Mouse (Mus musculus): Measurements from ENCODE around the gene Gpsm3. TPM values are rescaled to one million over a fixed set of nuclear protein-coding genes. Genes with fewer than 3 reads are reported as not detected.

Gene Gpsm3
- polyA plus RNA-seq, 1 experiment from 2014 or later: 3.4 TPM

DNA sequence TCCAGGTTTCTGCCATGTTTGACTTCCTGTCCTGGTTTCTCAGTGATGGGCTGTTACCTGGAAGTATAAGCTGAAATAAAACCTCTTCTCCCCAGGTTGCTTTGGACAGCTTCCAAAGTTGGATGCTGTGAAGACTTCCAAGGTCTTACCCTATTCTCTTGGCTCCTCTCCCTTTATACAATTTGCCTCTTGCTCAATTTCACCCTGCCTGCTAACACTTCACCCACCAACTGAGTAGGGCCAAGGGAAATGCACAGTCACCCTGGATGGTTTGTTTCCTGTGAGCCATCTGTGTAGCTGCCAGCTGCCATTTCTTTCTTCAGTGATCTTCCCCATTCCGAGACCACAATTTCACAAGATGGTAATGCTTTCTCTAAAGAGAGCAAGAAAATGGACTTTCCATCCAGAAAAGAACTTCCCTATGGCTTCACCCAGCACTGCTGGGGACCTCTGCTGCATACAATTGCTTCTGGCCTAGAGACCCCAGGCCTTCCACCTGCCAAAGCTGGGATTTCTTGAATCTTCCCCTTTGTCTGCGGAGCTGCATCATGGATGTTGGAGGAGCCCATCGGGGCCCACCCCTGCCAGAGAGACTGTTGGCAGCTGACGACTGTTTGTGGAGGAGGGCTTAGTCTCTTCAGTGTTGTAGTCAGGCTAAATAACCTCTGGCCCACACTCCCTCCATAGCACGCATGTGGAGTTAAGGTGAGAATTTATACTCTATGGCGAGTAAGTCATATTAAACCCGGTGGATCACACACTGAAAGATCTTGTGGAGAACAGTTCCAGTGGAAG is 50.1 kb downstream of the Gpsm3 start:
- Histone ChIP-seq H3K9ac (replicated peaks) (0 out of 2 replicates have a peak overlapping the region, but pooled peaks have one; percentile 34), H3K36me3 (no peaks in the 10 kb centered on the region), H3K27ac (0 out of 2 replicates have a peak overlapping the region, but pooled peaks have one; percentile 12), H3K4me3 (replicated peaks) (no peak overlapping the region), H3K4me2 (replicated peaks) (no peak overlapping the region), H3K4me1 (replicated peaks) (peaks cover 17% of the 10 kb centered on the region), H3K27me3 (no peaks in the 10 kb centered on the region; the same call in 1 of the 2 replicates), H3K9me3 (no peaks in the 10 kb centered on the region)
- WGBS: 84% methylated on average over 7 of the region's 7 CpGs
- no peak for ATAC-seq

DNA sequence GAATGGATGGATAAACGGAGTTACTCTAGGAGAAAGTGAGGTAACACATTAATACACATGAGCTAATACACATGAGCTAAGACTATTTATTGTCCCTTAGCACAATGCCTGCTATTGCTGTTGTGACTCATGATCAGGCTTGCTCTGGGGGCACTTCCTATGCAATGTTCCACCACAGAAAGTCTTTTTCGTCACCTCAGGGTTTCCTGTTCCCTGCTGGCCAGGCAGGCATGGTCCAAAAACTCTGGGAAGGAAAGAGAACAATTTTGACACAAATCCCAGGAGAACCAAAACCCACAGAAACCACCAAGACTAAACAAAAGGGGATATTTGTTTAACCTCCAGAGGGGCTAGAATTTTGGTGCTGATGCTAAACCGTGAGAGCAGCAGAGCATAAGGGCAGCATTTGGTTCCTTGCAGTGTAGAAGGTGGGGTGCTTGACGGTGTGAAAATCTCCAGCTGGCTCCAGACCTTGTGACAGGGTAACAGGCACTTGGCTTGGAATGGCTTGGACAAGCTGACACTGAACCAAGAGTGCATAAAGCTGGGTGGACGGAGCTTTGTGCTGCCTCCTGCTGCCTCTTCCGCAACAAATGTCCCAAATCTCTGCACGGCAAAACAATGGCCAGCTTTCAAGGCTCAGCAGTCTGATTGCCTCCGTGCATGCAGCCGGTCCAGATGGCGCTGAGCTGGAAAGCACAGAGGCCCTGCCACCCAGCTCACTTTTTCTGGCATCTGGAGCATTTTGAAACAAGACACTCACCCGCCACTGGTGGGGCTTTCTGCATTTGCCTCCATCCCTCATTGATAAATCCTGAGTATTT is 51.4 kb downstream of the Gpsm3 start:
- 11% methylated on average over 11 of the region's 11 CpGs for WGBS
- H3K4me1 ChIP-seq (replicated peaks): peaks cover 29% of the 10 kb centered on the region
- peak overlapping the region; percentile 82 for H3K27ac ChIP-seq
- no peaks in the 10 kb centered on the region for H3K9me3 ChIP-seq
- no peaks in the 10 kb centered on the region for H3K36me3 ChIP-seq
- peak; percentile 32; the same call in 1 of the 2 replicates for ATAC-seq
- no peaks in the 10 kb centered on the region; the same call in 1 of the 2 replicates for H3K27me3 ChIP-seq
- H3K4me3 ChIP-seq (replicated peaks): no peak overlapping the region
- no peak overlapping the region for H3K4me2 ChIP-seq (replicated peaks)
- H3K9ac ChIP-seq (replicated peaks): peak overlapping the region; percentile 34

Other genes starting within 250 kb of the Gpsm3 start
- gene Btnl2, start 235.0 kb upstream of the Gpsm3 start, polyA plus RNA-seq (2015; fragmentation: Nextera tagmentation; extraction: Ambion mirVana): not detected in 2 replicates
- gene Btnl1, start 212.7 kb upstream of the Gpsm3 start, polyA plus RNA-seq (2015; fragmentation: Nextera tagmentation; extraction: Ambion mirVana): not detected in 2 replicates
- 4.6 and 5.6 TPM in 2 replicates for gene BC051142, start 191.0 kb upstream of the Gpsm3 start, polyA plus RNA-seq (2015; fragmentation: Nextera tagmentation; extraction: Ambion mirVana)
- not detected in 2 replicates for gene Btnl4, start 112.5 kb upstream of the Gpsm3 start, polyA plus RNA-seq (2015; fragmentation: Nextera tagmentation; extraction: Ambion mirVana)
- not detected in 2 replicates for gene Btnl6, start 72.5 kb upstream of the Gpsm3 start, polyA plus RNA-seq (2015; fragmentation: Nextera tagmentation; extraction: Ambion mirVana)
- 8.9 and 9.1 TPM in 2 replicates for gene Notch4, start 25.5 kb upstream of the Gpsm3 start, polyA plus RNA-seq (2015; fragmentation: Nextera tagmentation; extraction: Ambion mirVana)
- gene Pbx2, start 1.5 kb downstream of the Gpsm3 start, polyA plus RNA-seq (2015; fragmentation: Nextera tagmentation; extraction: Ambion mirVana): 13.3 and 15.3 TPM in 2 replicates
- 1.5 and 2.2 TPM in 2 replicates for gene Ager, start 8.1 kb downstream of the Gpsm3 start, polyA plus RNA-seq (2015; fragmentation: Nextera tagmentation; extraction: Ambion mirVana)
- 324 and 337 TPM in 2 replicates for gene Rnf5, start 13.9 kb downstream of the Gpsm3 start, polyA plus RNA-seq (2015; fragmentation: Nextera tagmentation; extraction: Ambion mirVana)
- gene Agpat1, start 14.5 kb downstream of the Gpsm3 start, polyA plus RNA-seq (2015; fragmentation: Nextera tagmentation; extraction: Ambion mirVana): 86.0 and 100 TPM in 2 replicates
- 6.8 and 8.6 TPM in 2 replicates for gene Egfl8, start 26.2 kb downstream of the Gpsm3 start, polyA plus RNA-seq (2015; fragmentation: Nextera tagmentation; extraction: Ambion mirVana)
- 22.3 and 23.3 TPM in 2 replicates for gene Ppt2, start 38.7 kb downstream of the Gpsm3 start, polyA plus RNA-seq (2015; fragmentation: Nextera tagmentation; extraction: Ambion mirVana)
- gene Prrt1, start 39.7 kb downstream of the Gpsm3 start, polyA plus RNA-seq (2015; fragmentation: Nextera tagmentation; extraction: Ambion mirVana): 7.4 and 7.5 TPM in 2 replicates
- gene Fkbpl, start 55.0 kb downstream of the Gpsm3 start, polyA plus RNA-seq (2015; fragmentation: Nextera tagmentation; extraction: Ambion mirVana): 17.0 and 18.9 TPM in 2 replicates
- 118 and 122 TPM in 2 replicates for gene Atf6b, start 57.3 kb downstream of the Gpsm3 start, polyA plus RNA-seq (2015; fragmentation: Nextera tagmentation; extraction: Ambion mirVana)
- gene Tnxb, start 80.7 kb downstream of the Gpsm3 start, polyA plus RNA-seq (2015; fragmentation: Nextera tagmentation; extraction: Ambion mirVana): 0.08 and 0.10 TPM in 2 replicates
- not detected in 2 replicates for gene C4b, start 154.1 kb downstream of the Gpsm3 start, polyA plus RNA-seq (2015; fragmentation: Nextera tagmentation; extraction: Ambion mirVana)
- gene Cyp21a1, start 214.8 kb downstream of the Gpsm3 start, polyA plus RNA-seq (2015; fragmentation: Nextera tagmentation; extraction: Ambion mirVana): not detected in 2 replicates
- gene Stk19, start 247.1 kb downstream of the Gpsm3 start, polyA plus RNA-seq (2015; fragmentation: Nextera tagmentation; extraction: Ambion mirVana): 38.5 and 40.5 TPM in 2 replicates
- gene Dxo, start 247.2 kb downstream of the Gpsm3 start, polyA plus RNA-seq (2015; fragmentation: Nextera tagmentation; extraction: Ambion mirVana): 74.7 and 76.1 TPM in 2 replicates